ENCODE assay signal across 13 mouse cellular contexts in genomic region chr7:125038840-125039239, GRCm38 (mm10).
A peak's percentile ranks its signal among the peaks of the same experiment; 100 is the strongest.
DNase-seq lines count a peak whose midpoint lies in the region; ATAC-seq and TF ChIP-seq lines count a peak whose summit lies in the region.
"Had no signal": no experiment of that assay in that cellular context is flagged by ENCODE, and none has a peak within 500 bp of the region (broad histone marks: within the 10 kb centered on the region; RNA-seq: fewer than 3 reads in every experiment).

No protein-coding gene starts in this region.

- no peaks in the 10 kb centered on the region for H3K36me3 ChIP-seq in hindbrain, postnatal 0 days (ENCODE audit: insufficient read depth, low read length)
- H3K36me3 ChIP-seq: heart, embryonic 13.5 days had no signal

- H3K9ac ChIP-seq in hindbrain, postnatal 0 days (replicated peaks; ENCODE audit: low read length), result no peak overlapping the region
- H3K9ac ChIP-seq: heart, embryonic 13.5 days; liver, postnatal 0 days had no signal

- no peaks in the 10 kb centered on the region for H3K9me3 ChIP-seq in hindbrain, postnatal 0 days (ENCODE audit: low read length)

- intact Hi-C loops in left cerebral cortex, postnatal 4 days (cut with DNase I), result no loop called here

- H3K4me2 ChIP-seq in hindbrain, postnatal 0 days (ENCODE audit: low read depth, low read length), result no peak overlapping the region
- H3K4me2 ChIP-seq: heart, embryonic 13.5 days had no signal

- peak; percentile 56; the same call in 1 of the 2 replicates for ATAC-seq in hindbrain, postnatal 0 days
- ATAC-seq: liver, postnatal 0 days; Patski had no signal

- no peak overlapping the region for H3K4me3 ChIP-seq in hindbrain, postnatal 0 days (ENCODE audit: low read length)
- H3K4me3 ChIP-seq: heart, embryonic 13.5 days had no signal

- WGBS in hindbrain, postnatal 0 days, result 27% methylated on average over 4 of the region's 4 CpGs

- TF ChIP-seq CTCF in hindbrain, postnatal 0 days (IDR thresholded peaks at IDR 0.05; ENCODE audit: low read depth), result no peak

- peaks cover 2% of the 10 kb centered on the region; the same call in 1 of the 2 replicates for H3K27me3 ChIP-seq in hindbrain, postnatal 0 days (ENCODE audit: insufficient read depth, low read length)
- H3K27me3 ChIP-seq: heart, embryonic 13.5 days; Patski had no signal

- peak; percentile 74 to 83 for DNase-seq in cerebellum, postnatal 10 days
- DNase-seq in cerebellum, adult 9-11 months, result no peak
- peak; percentile 82 for DNase-seq in left cerebral cortex, postnatal 4 days
- DNase-seq in left cerebral cortex, adult 8-10 months (ENCODE audit: low spot score in 2 of 2), result no peak
- peak; percentile 76 for DNase-seq in hindbrain, postnatal 0 days (ENCODE audit: low spot score)
- peak; percentile 2 for DNase-seq in mesoderm, embryonic 11.5 days (ENCODE audit: low read depth, low spot score)
- DNase-seq in frontal cortex, postnatal 14 days (ENCODE audit: low spot score in 2 of 2), result no peak
- DNase-seq in spleen, postnatal 36 days (ENCODE audit: low spot score in 2 of 2), result no peak
- DNase-seq: gastrocnemius, postnatal 25 days; liver, postnatal 0 days had no signal

- H3K27ac ChIP-seq in hindbrain, postnatal 0 days, result no peak overlapping the region
- H3K27ac ChIP-seq: heart, embryonic 13.5 days; macrophage had no signal

- H3K4me1 ChIP-seq in hindbrain, postnatal 0 days (ENCODE audit: insufficient read depth, low read length), result peaks cover 13% of the 10 kb centered on the region; the same call in 1 of the 2 replicates
- H3K4me1 ChIP-seq: heart, embryonic 13.5 days had no signal

Comparison
In these comparisons a context has a peak if more than half of its experiments do, and no peak if none do; other contexts are left out.
1. DNase-seq: peak in cerebellum, postnatal 10 days (2 of 2), left cerebral cortex, postnatal 4 days (single experiment), hindbrain, postnatal 0 days (single experiment) and mesoderm, embryonic 11.5 days (single experiment); none in cerebellum, adult 9-11 months (single experiment), left cerebral cortex, adult 8-10 months (0 of 2), frontal cortex, postnatal 14 days (0 of 2) and spleen, postnatal 36 days (0 of 2).